Mouse (Mus musculus) G1E (cell line): ENCODE measurements at regions not wholly inside any gene's neighbourhood (a gene's known extent, or its start where the extent isn't known, plus 50 kb on each side); places are given as distances from the start of the nearest gene placed in this dataset.

Experiments used
- ATAC-seq: 2 replicates; pipeline ENCODE4 v1.8.0; 2016; ENCODE audit warnings: mild to moderate bottlenecking; ENCODE audit not compliant: insufficient number of reproducible peaks, poor library complexity, low FRiP score, severe bottlenecking; ENCODE audit errors: extremely low read depth
- DNase-seq: peaks from one replicate; pipeline ENCODE4 v3.0.0; 2012; ENCODE audit warnings: low spot score
- H3K27me3 ChIP-seq: 2 replicates; pipeline ENCODE4 v1.6.1; 2012; ENCODE audit warnings: mild to moderate bottlenecking, low read length, inconsistent platforms; ENCODE audit not compliant: insufficient read depth
- H3K36me3 ChIP-seq: replicated peaks from 2 replicates; pipeline ENCODE3; 2012; ENCODE audit warnings: mild to moderate bottlenecking, inconsistent platforms
- H3K4me1 ChIP-seq: 2 replicates; pipeline ENCODE4 v1.6.1; 2012; ENCODE audit warnings: low read depth, low read length, inconsistent platforms, mixed read lengths; ENCODE audit not compliant: insufficient read depth
- H3K4me3 ChIP-seq: 2 replicates; pipeline ENCODE4 v1.5.1; 2012; ENCODE audit warnings: low read depth, mild to moderate bottlenecking, inconsistent platforms, low read length, moderate library complexity, mixed read lengths
- H3K9me3 ChIP-seq: replicated peaks from 2 replicates; pipeline ENCODE4 v1.6.1; 2012; ENCODE audit warnings: inconsistent platforms
- CTCF ChIP-seq: IDR thresholded peaks from 2 replicates; pipeline ENCODE4 v1.5.1; 2012; ENCODE audit warnings: low read depth, low read length, inconsistent platforms, mixed read lengths
- GATA1 ChIP-seq: IDR thresholded peaks from 2 replicates; pipeline ENCODE4 v1.6.1; 2012; ENCODE audit warnings: borderline replicate concordance, low read length, inconsistent platforms, mixed read lengths
- GATA2 ChIP-seq: IDR thresholded peaks from 2 replicates; pipeline ENCODE4 v1.6.1; 2012; ENCODE audit warnings: low read depth, low read length, inconsistent platforms, borderline replicate concordance
- POLR2AphosphoS5 ChIP-seq: IDR thresholded peaks from 2 replicates; pipeline ENCODE4 v1.6.1; 2012; ENCODE audit warnings: low read depth, low read length, inconsistent platforms; ENCODE audit not compliant: insufficient replicate concordance
- TAL1 ChIP-seq: conservative IDR thresholded peaks from 2 replicates; pipeline ENCODE4 v1.6.1; 2012; ENCODE audit warnings: low read depth, low read length, inconsistent platforms, mixed read lengths

DNA sequence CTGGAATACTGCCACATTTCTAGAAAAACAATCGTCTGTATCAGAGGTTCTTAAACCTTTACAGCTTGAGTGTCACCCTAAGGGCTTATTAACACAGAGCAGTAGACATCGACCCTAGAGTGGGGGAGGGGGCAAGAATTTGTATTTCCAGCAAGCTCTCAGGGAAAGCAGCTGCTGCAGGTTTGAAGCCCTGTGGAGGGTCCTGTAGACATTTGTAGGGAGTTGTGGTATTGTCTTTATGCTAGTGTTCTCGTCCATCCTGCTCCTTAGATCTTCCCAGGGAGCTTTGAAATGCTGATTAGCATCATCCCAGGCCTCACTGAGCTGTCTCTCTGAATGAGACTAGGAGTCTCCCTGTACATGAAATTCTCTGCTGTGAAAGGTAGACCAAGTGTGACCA is 196.0 kb downstream of the Ppp4r2 start:
- Histone ChIP-seq H3K36me3 (no peaks in the 10 kb centered on the region), H3K27me3 (no peaks in the 10 kb centered on the region), H3K9me3 (peaks cover 70% of the 10 kb centered on the region), H3K4me3 (no peak overlapping the region), H3K4me1 (no peaks in the 10 kb centered on the region)
- ATAC-seq (no peak), DNase-seq (no peak)
- TF ChIP-seq POLR2AphosphoS5, result no peak
- TF ChIP-seq TAL1, result no peak
- no peak for TF ChIP-seq GATA2
- TF ChIP-seq CTCF, result no peak
- TF ChIP-seq GATA1, result no peak

GRCm38 (mm10) chr6:101030451-101031125 is 197.2 kb downstream of the Ppp4r2 start:
- Histone ChIP-seq H3K9me3 (peaks cover 68% of the 10 kb centered on the region), H3K27me3 (no peaks in the 10 kb centered on the region), H3K36me3 (no peaks in the 10 kb centered on the region), H3K4me3 (no peak overlapping the region), H3K4me1 (no peaks in the 10 kb centered on the region)
- ATAC-seq (no peak), DNase-seq (no peak)
- no peak for TF ChIP-seq GATA1
- TF ChIP-seq GATA2, result no peak
- no peak for TF ChIP-seq TAL1
- no peak for TF ChIP-seq POLR2AphosphoS5
- TF ChIP-seq CTCF, result no peak

DNA sequence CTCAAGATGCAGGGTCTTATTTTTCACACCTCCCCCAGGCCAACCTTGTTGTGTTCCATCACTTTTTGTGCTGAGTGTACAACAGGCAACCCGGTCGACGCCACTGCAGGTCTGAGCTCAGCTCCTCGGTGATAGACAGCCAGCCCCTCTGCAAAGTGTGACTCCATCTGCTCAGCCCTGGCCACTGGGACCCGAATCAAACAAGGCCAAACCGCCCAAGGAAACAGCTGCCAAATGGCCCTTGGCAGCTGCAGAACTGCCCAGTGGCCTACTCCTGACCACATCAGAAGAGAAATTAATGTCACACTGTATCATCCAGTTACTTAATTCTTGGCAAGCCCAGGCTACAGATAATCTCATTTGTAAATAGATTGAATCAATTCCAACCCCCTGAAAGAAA is 213.3 kb downstream of the Ppp4r2 start:
- no peak for TF ChIP-seq GATA1
- TF ChIP-seq CTCF, result no peak
- TF ChIP-seq TAL1, result no peak
- TF ChIP-seq GATA2, result no peak
- no peak for TF ChIP-seq POLR2AphosphoS5
- ATAC-seq (no peak), DNase-seq (no peak)
- Histone ChIP-seq H3K9me3 (peaks cover 37% of the 10 kb centered on the region), H3K4me3 (no peak overlapping the region), H3K4me1 (no peaks in the 10 kb centered on the region), H3K27me3 (no peaks in the 10 kb centered on the region), H3K36me3 (no peaks in the 10 kb centered on the region)

- H3K4me1 ChIP-seq, result no peaks in the 10 kb centered on the region
- peaks cover 37% of the 10 kb centered on the region for H3K9me3 ChIP-seq
- DNase-seq, result no peak
- no peaks in the 10 kb centered on the region for H3K36me3 ChIP-seq
- ATAC-seq, result no peak
- H3K27me3 ChIP-seq, result no peaks in the 10 kb centered on the region
- TF ChIP-seq TAL1 (no peak), POLR2AphosphoS5 (no peak), CTCF (no peak), GATA2 (no peak), GATA1 (no peak)
- no peak overlapping the region for H3K4me3 ChIP-seq
These were observed 213.8 kb downstream of the Ppp4r2 start for GRCm38 (mm10) chr6:101047195-101047594.

DNA sequence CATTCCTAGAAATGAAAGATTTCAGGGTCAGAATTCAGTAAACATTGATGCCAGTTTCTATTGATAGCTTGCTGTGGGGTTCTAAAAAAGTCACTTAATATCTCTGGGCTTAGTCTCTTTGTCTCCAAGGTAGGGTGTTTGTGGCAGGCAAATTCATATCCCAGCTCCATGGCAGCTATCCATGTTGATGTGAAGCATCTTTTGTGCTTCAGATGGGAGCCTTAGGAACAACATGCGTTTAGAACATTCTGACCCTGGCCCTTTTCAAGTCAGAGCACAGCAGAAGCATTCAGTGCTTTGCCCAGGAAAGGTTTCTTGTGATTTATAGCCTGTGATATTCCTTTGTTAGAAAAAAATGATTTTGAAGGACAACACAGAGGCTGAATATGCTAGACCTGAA is 215.0 kb downstream of the Ppp4r2 start:
- ATAC-seq (no peak), DNase-seq (no peak)
- Histone ChIP-seq H3K27me3 (no peaks in the 10 kb centered on the region), H3K36me3 (no peaks in the 10 kb centered on the region), H3K4me3 (no peak overlapping the region), H3K9me3 (peaks cover 37% of the 10 kb centered on the region), H3K4me1 (no peaks in the 10 kb centered on the region)
- no peak for TF ChIP-seq POLR2AphosphoS5
- TF ChIP-seq GATA1, result no peak
- no peak for TF ChIP-seq GATA2
- TF ChIP-seq TAL1, result no peak
- no peak for TF ChIP-seq CTCF

DNA sequence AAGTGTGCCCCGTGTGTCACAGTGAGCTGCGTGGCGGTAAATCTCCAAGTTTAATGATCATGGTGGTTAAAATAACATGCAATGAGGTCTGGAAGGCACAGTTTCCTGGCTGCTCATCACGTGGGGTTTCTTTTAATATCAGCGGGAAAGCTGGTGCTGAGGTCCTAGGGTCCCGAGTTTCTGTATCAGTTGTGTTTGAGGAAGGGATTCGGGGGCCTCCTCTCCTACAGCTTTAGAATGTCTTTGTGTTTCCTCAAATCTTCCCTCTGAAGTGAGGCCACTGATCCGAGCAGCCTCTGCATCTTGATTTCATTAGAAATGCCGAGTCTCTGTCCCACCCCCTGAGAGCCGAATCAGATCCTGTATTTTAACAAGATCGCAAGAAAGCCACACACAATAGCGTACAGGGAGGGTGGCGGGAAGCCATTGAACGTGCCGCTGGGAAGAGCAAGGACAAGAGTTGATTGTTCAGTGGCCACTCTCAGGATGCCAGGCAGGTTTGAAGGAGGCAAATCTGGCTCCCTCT is 215.5 kb downstream of the Ppp4r2 start:
- H3K9me3 ChIP-seq, result peaks cover 41% of the 10 kb centered on the region
- H3K27me3 ChIP-seq, result no peaks in the 10 kb centered on the region
- H3K4me3 ChIP-seq, result no peak overlapping the region
- TF ChIP-seq POLR2AphosphoS5, result no peak
- no peak for TF ChIP-seq CTCF
- TF ChIP-seq GATA2, result no peak
- TF ChIP-seq TAL1, result no peak
- no peak for TF ChIP-seq GATA1
- no peak for DNase-seq
- ATAC-seq, result no peak; the same call in 1 of the 2 replicates
- no peaks in the 10 kb centered on the region for H3K36me3 ChIP-seq
- H3K4me1 ChIP-seq, result no peaks in the 10 kb centered on the region

DNA sequence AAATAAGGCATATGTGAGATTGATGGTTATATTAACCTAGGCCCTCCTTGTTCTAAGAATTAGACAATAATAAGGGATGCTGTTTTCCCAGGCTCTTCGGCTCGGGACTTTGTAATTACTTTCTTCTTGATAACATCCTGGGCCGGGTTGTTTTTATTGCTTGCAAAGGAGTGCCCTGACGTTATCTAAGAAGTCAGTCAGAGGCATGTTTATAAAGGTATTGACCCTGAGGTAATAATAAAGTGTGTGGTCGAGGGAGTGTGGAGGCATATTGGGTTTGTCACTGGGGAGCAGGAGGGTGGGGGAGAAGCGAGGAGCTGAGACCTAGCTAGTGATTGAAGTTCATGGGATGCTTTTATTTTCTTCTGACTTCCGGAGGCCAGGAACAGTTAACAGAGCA is 221.5 kb downstream of the Ppp4r2 start:
- Histone ChIP-seq H3K36me3 (no peaks in the 10 kb centered on the region), H3K9me3 (peaks cover 40% of the 10 kb centered on the region), H3K4me1 (no peaks in the 10 kb centered on the region), H3K4me3 (no peak overlapping the region), H3K27me3 (no peaks in the 10 kb centered on the region)
- no peak for TF ChIP-seq CTCF
- no peak for TF ChIP-seq POLR2AphosphoS5
- no peak for TF ChIP-seq GATA2
- no peak for DNase-seq
- no peak for ATAC-seq
